Mouse (Mus musculus): Measurements from ENCODE around the gene Stk33.

Gene Stk33

GRCm38 (mm10) chr7:109357877-109358276 is 81.0 kb downstream of the Stk33 start:
- in situ Hi-C loops (cut with MboI, MseI): no loop called here

DNA sequence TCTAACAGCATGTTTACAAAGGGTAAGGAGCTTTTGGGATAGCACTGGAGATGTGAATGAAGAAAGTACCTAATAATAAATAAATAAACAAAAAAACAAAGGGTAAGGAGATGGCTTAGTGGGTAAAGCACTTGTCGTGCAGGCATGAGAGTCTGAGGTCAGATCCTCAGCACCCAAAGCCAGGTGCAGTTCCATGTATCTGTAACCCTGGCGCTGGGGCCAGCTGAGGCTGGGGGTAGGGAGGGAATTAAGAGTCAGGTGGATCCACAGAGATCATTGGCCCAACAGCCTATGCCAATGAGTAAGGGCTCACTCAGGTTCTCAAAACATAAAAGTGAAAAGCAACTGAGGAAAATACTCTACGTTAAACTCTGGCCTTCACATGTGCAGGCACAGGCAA is 91.6 kb downstream of the Stk33 start:
- in situ Hi-C loops (cut with MboI, MseI): no loop called here

GRCm38 (mm10) chr7:109331722-109332121 is 107.2 kb downstream of the Stk33 start:
- in situ Hi-C loops (cut with MboI, MseI): no loop called here

- in situ Hi-C loops (cut with MboI, MseI): no loop called here
Measured at GRCm38 (mm10) chr7:109328772-109329171, 110.1 kb downstream of the Stk33 start.

DNA sequence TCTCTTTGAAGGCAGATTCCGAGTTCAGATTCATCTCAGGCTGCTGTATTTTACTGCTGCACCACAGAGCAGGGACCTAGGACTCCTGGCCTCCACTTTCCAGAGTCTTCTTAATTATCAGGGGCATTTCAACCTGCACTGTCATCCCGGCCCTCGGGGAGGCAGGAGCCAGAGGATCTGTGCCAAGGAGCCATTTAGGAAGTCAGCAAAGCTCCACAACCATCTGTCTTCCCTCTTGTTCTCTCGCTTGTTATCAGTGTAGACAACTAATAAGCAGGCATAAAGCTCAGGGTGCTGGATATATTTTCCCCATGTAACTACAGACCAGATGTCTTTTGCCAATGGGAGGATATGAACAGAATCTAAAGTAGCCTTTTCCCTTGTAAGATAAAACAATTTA is 112.1 kb downstream of the Stk33 start:
- in situ Hi-C loops (cut with MboI, MseI): no loop called here

DNA sequence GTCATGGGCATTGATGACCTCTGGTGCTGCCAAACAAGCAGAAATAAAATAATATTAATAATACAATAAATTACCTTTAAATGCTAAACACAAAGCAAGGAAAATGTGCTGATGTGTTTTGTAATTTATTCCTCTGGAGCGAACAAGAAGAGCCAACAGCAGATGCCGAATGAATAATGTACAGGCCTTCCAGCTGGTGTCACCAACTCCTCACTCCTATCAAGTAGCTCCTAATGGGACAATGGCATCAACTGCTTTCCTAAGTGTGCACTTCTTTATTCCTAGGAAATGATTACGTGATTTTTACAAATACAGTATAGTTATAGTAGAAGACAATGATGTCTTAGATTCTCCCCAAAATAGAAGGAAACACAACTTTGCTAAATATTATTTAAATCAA is 113.2 kb downstream of the Stk33 start:
- in situ Hi-C loops (cut with MboI, MseI): no loop called here

DNA sequence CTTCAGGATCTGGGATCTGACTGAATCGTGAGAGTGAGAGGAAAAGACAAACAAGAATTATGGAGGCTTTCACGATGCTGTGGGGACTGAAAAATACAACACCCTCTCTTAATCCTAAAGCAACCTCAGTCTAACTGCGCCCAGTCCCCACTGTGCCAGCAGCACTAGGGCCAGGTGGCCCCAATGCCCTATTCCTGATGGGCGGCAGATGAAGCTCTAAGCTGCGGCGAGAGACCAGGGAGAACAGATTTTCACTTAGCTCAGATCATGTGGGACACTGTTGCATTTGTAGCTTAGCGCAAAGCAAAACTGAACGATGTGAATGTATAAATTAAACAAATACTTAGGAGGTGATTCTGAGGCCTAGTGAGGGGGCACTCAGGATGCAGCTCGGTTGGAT is 113.7 kb downstream of the Stk33 start:
- in situ Hi-C loops (cut with MboI, MseI): no loop called here

- in situ Hi-C loops (cut with MboI, MseI): no loop called here
Measured at GRCm38 (mm10) chr7:109309506-109309905, 129.4 kb downstream of the Stk33 start.

DNA sequence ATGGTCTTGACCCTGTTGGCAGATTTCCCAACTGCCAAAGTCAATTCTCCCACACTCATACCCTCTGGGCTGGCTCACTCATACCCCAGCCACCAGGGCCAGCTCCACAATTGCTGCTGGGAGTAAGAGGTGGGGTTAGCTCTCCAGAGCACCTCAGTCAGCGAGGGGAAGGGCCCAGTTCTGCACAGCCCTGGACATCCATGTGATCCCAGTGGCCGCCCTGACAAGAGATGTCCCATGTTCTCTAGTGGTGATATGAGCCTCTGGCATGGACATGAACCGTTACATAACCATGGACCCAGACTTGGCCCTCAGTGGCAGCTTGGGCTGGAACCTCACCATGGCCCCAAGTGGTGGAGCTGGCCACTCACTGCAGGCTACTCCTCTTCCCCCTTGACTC is 143.1 kb downstream of the Stk33 start:
- in situ Hi-C loops (cut with MboI, MseI): no loop called here

GRCm38 (mm10) chr7:109295351-109295750 is 143.5 kb downstream of the Stk33 start:
- in situ Hi-C loops (cut with MboI, MseI): no loop called here

DNA sequence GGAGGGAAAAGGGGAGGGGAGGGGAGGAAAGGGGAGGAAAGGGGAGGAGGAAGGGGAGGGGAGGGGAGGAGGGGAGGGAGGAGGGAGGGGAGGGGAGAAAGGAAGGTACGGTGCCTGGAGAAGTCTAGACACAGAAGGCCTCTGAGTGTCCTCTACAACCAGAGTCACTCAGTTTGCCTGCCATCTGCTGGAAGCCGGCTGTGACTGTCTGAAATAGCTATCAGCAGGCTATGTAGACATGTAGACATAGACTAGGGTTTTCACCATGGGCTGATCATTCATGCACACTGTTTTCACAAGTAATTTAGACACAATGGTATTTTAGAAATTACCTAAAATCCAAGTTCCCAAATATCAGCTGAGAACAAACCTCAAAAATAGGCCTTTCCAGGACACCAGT is 148.4 kb downstream of the Stk33 start:
- in situ Hi-C loops (cut with MboI, MseI): no loop called here

GRCm38 (mm10) chr7:109289106-109289505 is 149.8 kb downstream of the Stk33 start:
- in situ Hi-C loops (cut with MboI, MseI): no loop called here

GRCm38 (mm10) chr7:109282106-109282505 is 156.8 kb downstream of the Stk33 start:
- in situ Hi-C loops (cut with MboI, MseI): no loop called here

DNA sequence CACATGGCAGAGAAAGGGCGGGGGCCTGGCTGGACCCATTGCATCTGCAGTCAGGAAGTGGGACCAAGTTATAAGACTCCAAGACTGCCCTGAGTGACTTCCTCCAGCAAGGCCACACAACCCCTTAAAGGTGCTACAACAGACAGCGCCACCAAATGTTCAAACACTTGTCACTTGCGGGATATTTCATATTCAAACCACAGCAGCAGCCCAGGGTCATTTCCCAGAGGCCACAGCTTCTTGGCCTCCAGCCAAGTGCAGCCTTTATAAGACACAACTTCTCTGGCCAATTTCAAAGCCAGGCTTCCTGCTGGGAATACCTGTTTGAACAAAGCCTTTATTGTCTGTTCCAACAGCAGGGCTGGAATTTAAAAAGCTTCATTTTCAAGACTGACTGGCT is 162.3 kb downstream of the Stk33 start:
- in situ Hi-C loops (cut with MboI, MseI): no loop called here

GRCm38 (mm10) chr7:109275901-109276300 is 163.0 kb downstream of the Stk33 start:
- in situ Hi-C loops (cut with MboI, MseI): no loop called here

- in situ Hi-C loops (cut with MboI, MseI): no loop called here
Measured at GRCm38 (mm10) chr7:109275151-109275550, 163.7 kb downstream of the Stk33 start.

- in situ Hi-C loops (cut with MboI, MseI): no loop called here
Measured at GRCm38 (mm10) chr7:109274289-109274688, 164.6 kb downstream of the Stk33 start.

GRCm38 (mm10) chr7:109269046-109269445 is 169.8 kb downstream of the Stk33 start:
- in situ Hi-C loops (cut with MboI, MseI): no loop called here

GRCm38 (mm10) chr7:109267370-109267769 is 171.5 kb downstream of the Stk33 start:
- in situ Hi-C loops (cut with MboI, MseI): no loop called here

DNA sequence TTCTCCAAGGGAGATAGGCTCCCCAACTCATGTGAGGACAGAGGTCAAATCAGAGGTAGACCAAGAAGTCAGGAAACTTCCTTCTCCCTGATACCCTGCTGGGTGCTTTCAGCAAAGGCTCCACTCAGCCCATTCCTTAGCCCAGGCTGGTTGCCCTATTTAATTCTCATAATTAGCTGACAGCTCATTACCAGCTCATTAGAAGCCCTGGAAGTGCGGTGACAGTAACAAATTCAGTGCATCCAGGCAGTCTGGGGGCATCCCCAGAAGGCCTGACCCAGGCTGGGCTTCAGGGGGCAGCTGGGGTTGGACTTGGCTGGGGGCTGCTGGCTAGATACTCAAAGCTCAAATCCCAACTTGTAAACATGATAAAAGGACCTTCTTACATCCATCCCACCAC is 172.7 kb downstream of the Stk33 start:
- in situ Hi-C loops (cut with MboI, MseI): no loop called here

GRCm38 (mm10) chr7:109265606-109266005 is 173.3 kb downstream of the Stk33 start:
- in situ Hi-C loops (cut with MboI, MseI): no loop called here

GRCm38 (mm10) chr7:109255506-109256352 is 183.2 kb downstream of the Stk33 start:
- in situ Hi-C loops (cut with MboI, MseI): no loop called here

- in situ Hi-C loops (cut with MboI, MseI): no loop called here
Measured at GRCm38 (mm10) chr7:109251418-109251817, 187.5 kb downstream of the Stk33 start.

DNA sequence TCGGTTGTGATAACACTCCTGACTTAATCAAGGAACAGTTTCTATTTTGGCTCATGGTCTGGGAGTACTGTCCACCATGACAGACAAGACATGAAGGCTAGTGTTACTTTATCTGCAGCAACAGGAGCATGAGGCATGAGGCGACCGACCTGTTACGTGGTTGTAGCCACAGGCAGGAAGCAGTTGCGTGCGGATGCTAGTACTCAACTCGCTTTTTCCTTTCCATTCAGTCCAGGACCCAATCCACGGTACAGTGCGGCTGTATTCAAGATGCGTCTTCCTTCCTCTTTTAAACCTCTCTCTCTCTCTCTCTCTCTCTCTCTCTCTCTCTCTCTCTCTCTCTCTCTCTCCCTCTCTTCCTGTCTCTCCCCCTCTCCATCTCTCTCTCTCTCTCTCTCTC is 194.1 kb downstream of the Stk33 start:
- in situ Hi-C loops (cut with MboI, MseI): no loop called here

All from T-helper 1 cell (primary cell).